Mouse (Mus musculus) erythroblast, embryonic 14.5 days (primary cell): Measurements from ENCODE around the gene Cdkl3.

ENCODE experiments used
- GATA1 ChIP-seq: IDR thresholded peaks from 2 replicates; pipeline ENCODE4 v1.6.1; 2012; ENCODE audit warnings: low read length, inconsistent platforms, mixed read lengths
- TAL1 ChIP-seq: IDR thresholded peaks from 3 replicates; pipeline ENCODE4 v1.6.1; 2012; ENCODE audit warnings: low read length, inconsistent platforms, mixed read lengths

DNA sequence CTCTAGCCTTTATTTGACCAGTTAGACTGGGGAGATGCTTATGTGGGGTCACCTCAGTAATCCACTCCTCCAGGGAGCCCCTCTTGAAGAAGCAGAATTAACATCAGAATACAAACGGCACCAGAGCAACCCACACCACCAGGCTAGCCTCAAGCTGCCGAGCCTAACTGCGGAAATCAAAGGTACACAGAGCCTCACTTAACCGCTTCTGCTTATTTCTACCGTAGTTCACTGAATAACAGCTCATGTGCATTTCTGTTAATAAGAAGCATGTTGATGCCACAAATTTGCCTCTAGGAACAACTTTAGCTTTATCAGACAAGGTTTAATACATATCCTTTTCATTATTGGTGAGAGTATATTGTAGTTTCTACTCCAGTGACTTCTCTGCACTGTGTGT lies 61.8 kb downstream of the Cdkl3 start:
- TF ChIP-seq GATA1 (no peak), TAL1 (no peak)
